Mouse (Mus musculus): ENCODE measurements around the gene Chst3. TPM values are rescaled to one million over a fixed set of nuclear protein-coding genes. Genes with fewer than 3 reads are reported as not detected.
"Not testable (repeated sequence)": the region's sequence is repeated elsewhere in the genome, so short reads cannot be mapped to it uniquely, and the experiment has no call there.

Chst3 gene
- polyA plus RNA-seq, 1 experiment from 2014 or later = 1.0 TPM

DNA sequence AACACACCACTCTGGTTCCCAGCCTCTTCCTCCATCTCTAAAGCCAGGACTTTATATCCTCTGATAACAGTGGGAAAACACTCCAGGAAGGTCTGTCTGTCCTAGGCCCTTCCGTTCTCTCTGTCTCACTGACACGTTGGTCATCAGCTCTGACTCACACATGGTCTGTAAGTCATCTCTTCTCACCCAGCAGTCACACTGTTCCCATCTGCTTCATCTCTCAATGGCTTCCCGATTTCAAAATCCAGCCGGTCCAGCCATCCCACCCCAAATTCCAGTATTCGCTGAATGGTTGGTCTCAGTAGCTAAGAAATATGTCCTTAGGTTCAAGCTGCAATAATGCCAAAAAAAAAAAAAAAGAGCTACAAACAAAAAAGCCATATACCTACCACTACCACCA lies 24.9 kb upstream of the Chst3 start:
- 95% methylated on average over 5 of the region's 5 CpGs for WGBS
- H3K36me3 ChIP-seq (ENCODE audit: control insufficient read depth, insufficient read depth, low read length) = no peaks in the 10 kb centered on the region
- no peak overlapping the region for H3K4me2 ChIP-seq (ENCODE audit: low read length)
- ATAC-seq = no peak
- 0 out of 2 replicates have a peak, but pooled peaks cover 2% of the 10 kb centered on the region for H3K4me1 ChIP-seq (ENCODE audit: control insufficient read depth, insufficient read depth, low read length)
- no peak overlapping the region for H3K4me3 ChIP-seq (ENCODE audit: low read depth, low read length)
- no peak overlapping the region for H3K27ac ChIP-seq (ENCODE audit: low read length)
- H3K9me3 ChIP-seq (replicated peaks; ENCODE audit: control insufficient read depth, low read length, poor library complexity, severe bottlenecking) = no peaks in the 10 kb centered on the region
- H3K9ac ChIP-seq (ENCODE audit: low read depth, low read length) = no peak overlapping the region
- no peaks in the 10 kb centered on the region for H3K27me3 ChIP-seq (ENCODE audit: control insufficient read depth, insufficient read depth, low read depth, low read length)

DNA sequence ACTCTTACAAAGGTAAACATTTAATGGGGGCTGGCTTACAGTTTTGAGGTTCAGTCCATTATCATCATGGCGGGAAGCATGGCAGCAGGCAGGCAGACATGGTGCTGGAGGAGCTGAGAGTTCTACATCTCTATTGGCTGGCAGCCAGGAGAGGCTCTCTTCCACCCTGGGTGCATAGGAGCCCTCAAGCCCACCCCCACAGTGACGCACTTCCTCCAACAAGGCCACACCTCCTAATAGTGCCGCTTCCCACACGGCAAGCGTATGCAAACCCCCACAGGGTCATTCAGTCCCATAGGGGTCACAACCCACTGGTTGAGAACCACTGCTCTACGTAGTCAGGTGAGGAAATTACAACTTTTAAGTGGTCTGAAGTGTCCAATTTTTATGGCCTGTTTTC lies 21.4 kb upstream of the Chst3 start:
- WGBS = 92% methylated on average over 6 of the region's 6 CpGs
- H3K4me1 ChIP-seq (ENCODE audit: control insufficient read depth, insufficient read depth, low read length) = 0 out of 2 replicates have a peak, but pooled peaks cover 2% of the 10 kb centered on the region
- H3K4me2 ChIP-seq (ENCODE audit: low read length) = no peak overlapping the region
- no peak for ATAC-seq
- H3K27me3 ChIP-seq (ENCODE audit: control insufficient read depth, insufficient read depth, low read depth, low read length) = no peaks in the 10 kb centered on the region
- no peak overlapping the region for H3K27ac ChIP-seq (ENCODE audit: low read length)
- H3K36me3 ChIP-seq (ENCODE audit: control insufficient read depth, insufficient read depth, low read length) = no peaks in the 10 kb centered on the region
- no peak overlapping the region for H3K4me3 ChIP-seq (ENCODE audit: low read depth, low read length)
- no peaks in the 10 kb centered on the region for H3K9me3 ChIP-seq (replicated peaks; ENCODE audit: control insufficient read depth, low read length, poor library complexity, severe bottlenecking)
- H3K9ac ChIP-seq (ENCODE audit: low read depth, low read length) = no peak overlapping the region

DNA sequence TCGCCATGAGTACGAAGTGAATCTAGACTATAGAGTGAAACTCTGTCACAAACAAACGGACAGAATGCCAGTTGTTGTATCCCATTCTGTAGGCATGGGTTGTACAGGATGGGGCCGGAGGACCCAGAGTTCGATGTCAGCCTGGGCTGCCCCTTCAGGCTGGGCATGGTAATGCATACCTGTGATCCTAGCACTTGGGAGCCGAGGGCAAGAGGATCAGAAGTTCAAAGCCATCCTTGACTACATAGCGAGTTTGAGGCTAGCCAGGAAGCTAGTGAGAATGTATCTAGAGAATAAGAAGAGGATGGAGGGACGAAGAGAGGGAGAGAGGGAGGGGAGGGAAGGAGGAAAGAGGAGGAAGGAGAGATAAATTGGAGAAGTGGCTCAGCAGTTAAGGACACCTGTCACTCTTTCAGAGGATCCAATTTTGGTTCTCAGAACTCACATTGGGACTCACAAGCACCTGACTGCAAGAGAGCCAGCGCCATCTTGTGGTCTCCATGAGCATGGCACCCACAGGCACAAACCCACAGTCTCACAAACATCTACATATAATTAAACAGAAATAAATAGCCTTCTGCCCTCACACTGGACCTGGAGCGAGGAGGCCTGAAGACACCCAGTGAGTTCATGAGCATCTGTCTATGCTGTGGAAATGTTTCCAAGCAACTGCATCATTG lies 18.6 kb upstream of the Chst3 start:
- no peak overlapping the region for H3K4me2 ChIP-seq (ENCODE audit: low read length)
- H3K27me3 ChIP-seq (ENCODE audit: control insufficient read depth, insufficient read depth, low read depth, low read length) = no peaks in the 10 kb centered on the region
- no peak for ATAC-seq
- no peaks in the 10 kb centered on the region for H3K9me3 ChIP-seq (replicated peaks; ENCODE audit: control insufficient read depth, low read length, poor library complexity, severe bottlenecking)
- no peak overlapping the region for H3K27ac ChIP-seq (ENCODE audit: low read length)
- no peaks in the 10 kb centered on the region for H3K4me1 ChIP-seq (ENCODE audit: control insufficient read depth, insufficient read depth, low read length)
- no peaks in the 10 kb centered on the region for H3K36me3 ChIP-seq (ENCODE audit: control insufficient read depth, insufficient read depth, low read length)
- 68% methylated on average over 10 of the region's 10 CpGs for WGBS
- H3K4me3 ChIP-seq (ENCODE audit: low read depth, low read length) = no peak overlapping the region
- no peak overlapping the region for H3K9ac ChIP-seq (ENCODE audit: low read depth, low read length)

DNA sequence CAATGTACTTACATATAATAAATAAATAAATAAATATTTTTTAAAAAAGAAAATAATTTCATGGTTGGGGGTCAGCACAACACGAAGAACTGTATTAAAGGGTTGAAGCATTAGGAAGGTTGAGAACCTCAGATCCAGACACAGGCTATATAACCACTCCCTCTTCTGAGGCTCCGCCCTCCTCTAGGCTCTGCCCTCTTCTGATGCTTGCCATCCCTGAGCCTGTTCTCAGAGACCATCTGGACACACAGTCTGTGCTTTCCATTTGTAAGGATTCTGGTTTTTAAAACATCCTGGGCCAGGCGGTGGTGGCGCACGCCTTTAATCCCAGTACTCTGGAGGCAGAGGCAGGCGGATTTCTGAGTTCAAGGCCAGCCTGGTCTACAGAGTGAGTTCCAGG lies 16.8 kb upstream of the Chst3 start:
- H3K4me3 ChIP-seq (ENCODE audit: low read depth, low read length); H3K4me2 ChIP-seq (ENCODE audit: low read length); H3K27ac ChIP-seq (ENCODE audit: low read length); ATAC-seq; H3K27me3 ChIP-seq (ENCODE audit: control insufficient read depth, insufficient read depth, low read depth, low read length); H3K9me3 ChIP-seq (replicated peaks; ENCODE audit: control insufficient read depth, low read length, poor library complexity, severe bottlenecking); H3K36me3 ChIP-seq (ENCODE audit: control insufficient read depth, insufficient read depth, low read length); H3K9ac ChIP-seq (ENCODE audit: low read depth, low read length); H3K4me1 ChIP-seq (ENCODE audit: control insufficient read depth, insufficient read depth, low read length): not testable (repeated sequence)
- WGBS = 96% methylated on average over 6 of the region's 6 CpGs

DNA sequence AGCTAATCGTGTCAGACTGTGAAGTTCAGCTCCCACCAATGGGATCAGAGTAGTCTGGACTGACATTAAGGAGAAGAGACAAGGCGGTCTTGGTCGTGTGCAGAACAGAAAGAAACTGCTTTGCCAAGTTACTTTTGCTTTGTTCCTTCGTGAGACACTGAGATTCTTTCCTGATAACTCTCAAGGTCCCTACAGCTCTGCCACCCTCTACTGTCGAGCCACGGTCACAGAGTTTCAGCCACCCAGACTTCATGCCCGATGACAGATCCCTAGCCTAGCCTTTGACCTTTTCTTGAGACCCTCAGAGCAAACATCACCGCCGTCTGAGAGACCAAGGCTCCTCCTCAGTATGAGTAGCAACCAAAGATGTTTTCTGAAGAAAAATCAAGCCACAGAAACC lies 14.9 kb upstream of the Chst3 start:
- Histone ChIP-seq H3K27ac (ENCODE audit: low read length) (no peak overlapping the region), H3K4me2 (ENCODE audit: low read length) (no peak overlapping the region), H3K4me3 (ENCODE audit: low read depth, low read length) (no peak overlapping the region), H3K4me1 (ENCODE audit: control insufficient read depth, insufficient read depth, low read length) (no peaks in the 10 kb centered on the region), H3K9me3 (replicated peaks; ENCODE audit: control insufficient read depth, low read length, poor library complexity, severe bottlenecking) (no peaks in the 10 kb centered on the region), H3K36me3 (ENCODE audit: control insufficient read depth, insufficient read depth, low read length) (no peaks in the 10 kb centered on the region), H3K9ac (ENCODE audit: low read depth, low read length) (no peak overlapping the region), H3K27me3 (ENCODE audit: control insufficient read depth, insufficient read depth, low read depth, low read length) (no peaks in the 10 kb centered on the region)
- WGBS = 79% methylated on average over 9 of the region's 9 CpGs
- ATAC-seq = no peak

DNA sequence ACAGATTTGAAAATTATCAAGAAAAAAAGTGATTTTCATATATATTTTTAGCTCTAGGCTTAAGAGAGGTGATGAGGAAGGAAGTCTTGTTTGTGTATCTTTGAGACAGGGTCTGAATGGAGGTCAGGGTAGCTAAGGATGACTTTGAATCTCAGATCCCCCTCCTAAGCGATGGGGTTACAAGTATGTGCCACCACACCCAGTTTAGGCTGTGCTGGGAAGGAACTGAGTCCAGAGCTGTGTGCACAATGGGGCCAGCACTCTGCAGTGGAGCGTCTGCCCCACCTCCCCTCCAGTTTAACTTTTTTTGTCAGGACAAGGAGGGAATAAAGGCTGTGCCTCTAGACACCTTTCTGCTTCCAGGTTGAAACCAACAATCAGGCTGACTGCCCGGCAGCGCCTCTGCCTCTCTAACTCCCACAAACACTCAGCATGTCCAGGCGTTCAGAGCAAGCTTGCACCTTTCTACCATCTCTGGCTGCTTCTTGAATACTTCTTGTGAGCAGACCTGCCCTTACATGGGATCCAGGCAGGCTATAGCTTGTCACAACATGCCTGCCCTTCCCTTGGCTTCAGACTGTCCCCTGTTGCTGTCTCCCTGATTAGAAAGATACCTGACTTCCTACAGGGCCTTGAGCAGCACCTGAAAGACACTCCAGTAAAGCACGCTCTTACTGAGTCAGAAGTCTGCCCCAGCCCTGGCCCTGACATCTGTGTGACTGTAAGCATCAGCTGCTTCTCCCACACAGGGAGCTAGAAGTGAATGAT lies 11.4 kb upstream of the Chst3 start:
- ATAC-seq = no peak
- H3K4me2 ChIP-seq (ENCODE audit: low read length) = no peak overlapping the region
- 77% methylated on average over 6 of the region's 6 CpGs for whole genome bisulfite sequencing
- no peak overlapping the region for H3K9ac ChIP-seq (ENCODE audit: low read depth, low read length)
- H3K4me1 ChIP-seq (ENCODE audit: control insufficient read depth, insufficient read depth, low read length) = no peaks in the 10 kb centered on the region
- no peak overlapping the region for H3K27ac ChIP-seq (ENCODE audit: low read length)
- H3K27me3 ChIP-seq (ENCODE audit: control insufficient read depth, insufficient read depth, low read depth, low read length) = no peaks in the 10 kb centered on the region
- no peaks in the 10 kb centered on the region for H3K9me3 ChIP-seq (replicated peaks; ENCODE audit: control insufficient read depth, low read length, poor library complexity, severe bottlenecking)
- H3K36me3 ChIP-seq (ENCODE audit: control insufficient read depth, insufficient read depth, low read length) = no peaks in the 10 kb centered on the region
- H3K4me3 ChIP-seq (ENCODE audit: low read depth, low read length) = no peak overlapping the region

DNA sequence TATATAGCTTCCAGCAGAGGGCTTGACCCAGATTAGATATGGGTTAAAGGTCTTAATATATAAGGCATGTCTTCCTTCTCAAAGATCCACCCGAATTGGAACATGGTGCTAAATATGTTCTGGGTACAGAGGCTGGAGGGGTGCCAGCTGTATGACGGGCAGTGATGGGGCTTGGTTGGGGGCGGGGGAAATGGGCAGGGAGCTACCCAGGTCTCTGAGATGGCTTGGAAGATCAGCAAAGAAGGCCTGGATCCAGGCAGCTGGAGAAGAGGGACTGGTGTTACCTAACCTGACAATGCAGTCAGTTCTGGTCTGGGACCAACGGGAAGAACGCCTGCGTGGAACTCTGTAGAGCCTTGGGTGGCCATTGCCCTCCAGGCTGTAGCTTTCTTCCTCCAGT lies 10.1 kb upstream of the Chst3 start:
- ATAC-seq = no peak
- Histone ChIP-seq H3K27me3 (ENCODE audit: control insufficient read depth, insufficient read depth, low read depth, low read length) (no peaks in the 10 kb centered on the region), H3K4me3 (ENCODE audit: low read depth, low read length) (no peak overlapping the region), H3K36me3 (ENCODE audit: control insufficient read depth, insufficient read depth, low read length) (no peaks in the 10 kb centered on the region), H3K9ac (ENCODE audit: low read depth, low read length) (no peak overlapping the region), H3K9me3 (replicated peaks; ENCODE audit: control insufficient read depth, low read length, poor library complexity, severe bottlenecking) (no peaks in the 10 kb centered on the region), H3K4me1 (ENCODE audit: control insufficient read depth, insufficient read depth, low read length) (no peaks in the 10 kb centered on the region), H3K4me2 (ENCODE audit: low read length) (no peak overlapping the region), H3K27ac (ENCODE audit: low read length) (no peak overlapping the region)
- 87% methylated on average over 6 of the region's 6 CpGs for WGBS

DNA sequence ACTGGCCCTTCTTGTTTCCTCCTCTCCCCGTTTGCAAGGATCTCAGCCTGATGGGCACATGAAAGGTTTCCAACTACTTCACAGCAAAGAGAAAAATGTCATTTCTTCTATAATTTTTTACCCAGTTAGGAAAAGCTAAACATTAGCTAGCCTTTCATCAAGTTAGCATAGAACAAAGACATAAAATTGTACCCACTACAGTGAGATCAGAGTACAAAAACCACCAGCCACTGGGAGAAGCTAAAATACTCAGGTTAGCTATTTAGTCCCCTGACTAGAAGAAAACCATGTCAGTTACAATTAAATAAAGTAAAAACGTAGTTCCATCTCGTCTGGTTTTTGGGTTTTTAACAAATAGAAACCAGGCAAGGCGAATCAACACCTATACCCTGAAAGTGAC lies 8.6 kb upstream of the Chst3 start:
- WGBS = 82% methylated on average over 4 of the region's 4 CpGs
- H3K27me3 ChIP-seq (ENCODE audit: control insufficient read depth, insufficient read depth, low read depth, low read length) = no peaks in the 10 kb centered on the region
- no peaks in the 10 kb centered on the region for H3K9me3 ChIP-seq (replicated peaks; ENCODE audit: control insufficient read depth, low read length, poor library complexity, severe bottlenecking)
- no peak for ATAC-seq
- H3K27ac ChIP-seq (ENCODE audit: low read length) = no peak overlapping the region
- H3K4me1 ChIP-seq (ENCODE audit: control insufficient read depth, insufficient read depth, low read length) = no peaks in the 10 kb centered on the region
- H3K9ac ChIP-seq (ENCODE audit: low read depth, low read length) = no peak overlapping the region
- H3K4me2 ChIP-seq (ENCODE audit: low read length) = no peak overlapping the region
- no peaks in the 10 kb centered on the region for H3K36me3 ChIP-seq (ENCODE audit: control insufficient read depth, insufficient read depth, low read length)
- no peak overlapping the region for H3K4me3 ChIP-seq (ENCODE audit: low read depth, low read length)

DNA sequence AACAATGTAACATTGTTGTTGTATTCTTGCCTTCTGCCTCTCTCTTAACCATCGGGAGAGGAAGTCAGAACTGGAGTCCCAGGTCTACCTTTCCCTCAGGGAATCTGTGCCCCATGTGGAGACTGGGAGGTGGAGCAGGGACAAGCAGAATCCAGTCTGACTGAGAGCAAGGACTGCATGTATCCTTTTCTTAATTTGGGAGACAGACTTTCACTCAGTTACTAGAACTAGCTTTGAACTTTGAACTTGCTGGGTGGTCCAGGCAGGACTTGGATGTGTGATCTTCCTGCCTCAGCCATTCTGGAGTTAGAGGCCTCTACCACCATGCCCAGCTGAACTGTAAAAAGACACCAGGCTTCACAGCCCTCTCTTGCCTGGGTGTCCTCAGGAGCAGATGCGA lies 5.5 kb upstream of the Chst3 start:
- Histone ChIP-seq H3K4me2 (ENCODE audit: low read length) (no peak overlapping the region), H3K9me3 (replicated peaks; ENCODE audit: control insufficient read depth, low read length, poor library complexity, severe bottlenecking) (no peaks in the 10 kb centered on the region), H3K9ac (ENCODE audit: low read depth, low read length) (no peak overlapping the region), H3K27ac (ENCODE audit: low read length) (no peak overlapping the region), H3K4me3 (ENCODE audit: low read depth, low read length) (no peak overlapping the region), H3K36me3 (ENCODE audit: control insufficient read depth, insufficient read depth, low read length) (no peaks in the 10 kb centered on the region), H3K27me3 (ENCODE audit: control insufficient read depth, insufficient read depth, low read depth, low read length) (0 out of 2 replicates have a peak, but pooled peaks cover 2% of the 10 kb centered on the region), H3K4me1 (ENCODE audit: control insufficient read depth, insufficient read depth, low read length) (no peaks in the 10 kb centered on the region)
- 86% methylated on average over 2 of the region's 2 CpGs for WGBS
- ATAC-seq = no peak
